Mouse (Mus musculus) E14TG2a.4 (cell line): Measurements from ENCODE around the gene Vps33b.

Experiments
- CTCF ChIP-seq: conservative IDR thresholded peaks from 2 replicates; pipeline ENCODE4 v1.5.1; 2014; ENCODE audit warnings: low read length
- NANOG ChIP-seq: IDR thresholded peaks from 2 replicates; pipeline ENCODE4 v1.6.1; 2014; ENCODE audit warnings: borderline replicate concordance, low read length, mixed read lengths

GRCm38 (mm10) chr7:80336932-80337331 lies 67.5 kb downstream of the Vps33b start:
- TF ChIP-seq CTCF = no peak
- no peak for TF ChIP-seq NANOG
